21 mouse cellular contexts compared by ENCODE assay signal in the genomic region with DNA sequence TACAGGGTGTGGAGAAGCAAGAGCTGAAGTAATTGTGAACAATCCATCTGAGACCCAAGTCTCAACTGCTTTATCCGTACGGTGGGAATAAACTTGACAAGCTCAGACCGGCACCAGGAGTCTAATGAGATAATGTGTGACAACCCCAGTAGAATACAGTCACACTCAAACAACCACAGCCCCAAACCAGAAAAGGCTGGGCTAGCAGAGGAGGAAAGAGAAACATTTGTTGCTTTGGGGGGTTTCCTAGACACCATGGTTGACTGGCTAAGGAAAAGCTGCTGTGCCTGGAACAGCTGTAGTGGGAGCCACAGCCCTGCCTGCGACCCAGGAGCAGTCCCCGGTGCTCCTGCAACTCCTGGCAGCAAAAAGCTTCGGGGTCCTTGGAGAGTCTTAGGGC.
"Had no signal": no experiment of that assay in that cellular context is flagged by ENCODE, and none has a peak within 500 bp of the region (broad histone marks: within the 10 kb centered on the region; RNA-seq: fewer than 3 reads in every experiment).

No protein-coding gene starts in this region.

- DNase-seq: liver, embryonic 13.5 days; liver, postnatal 0 days; lung, adult 2 months; lung, postnatal 14 days; lung, postnatal 36 days; retina, postnatal 1 day; right cerebral cortex, adult 18-20 months; right cerebral cortex, postnatal 25 days; right cerebral cortex, postnatal 4 days; spleen, adult 18-20 months; thymus, adult 18-20 months; thymus, postnatal 14 days; thymus, postnatal 36 days had no signal

- H3K4me2 ChIP-seq: liver, embryonic 13.5 days; liver, embryonic 15.5 days; lung, embryonic 15.5 days; midbrain, embryonic 12.5 days; neural tube, embryonic 13.5 days had no signal

- H3K9ac ChIP-seq: liver, embryonic 13.5 days; liver, embryonic 15.5 days; liver, postnatal 0 days; lung, embryonic 15.5 days; midbrain, embryonic 12.5 days; neural tube, embryonic 13.5 days had no signal

- H3K9me3 ChIP-seq: liver, embryonic 13.5 days; liver, embryonic 15.5 days; lung, embryonic 15.5 days; megakaryocyte, embryonic 14.5 days; midbrain, embryonic 12.5 days; neural tube, embryonic 13.5 days had no signal

- H3K4me3 ChIP-seq: liver, embryonic 13.5 days; liver, embryonic 15.5 days; lung, embryonic 15.5 days; megakaryocyte, embryonic 14.5 days; midbrain, embryonic 12.5 days; neural tube, embryonic 13.5 days had no signal

- H3K27ac ChIP-seq: liver, embryonic 13.5 days; liver, embryonic 15.5 days; lung, embryonic 15.5 days; macrophage; midbrain, embryonic 12.5 days; neural tube, embryonic 13.5 days had no signal

- ATAC-seq: liver, postnatal 0 days; lung, postnatal 0 days; midbrain, embryonic 16.5 days had no signal

- H3K4me1 ChIP-seq: liver, embryonic 13.5 days; liver, embryonic 15.5 days; lung, embryonic 15.5 days; megakaryocyte, embryonic 14.5 days; midbrain, embryonic 12.5 days had no signal

- H3K27me3 ChIP-seq: liver, embryonic 13.5 days; liver, embryonic 15.5 days; lung, embryonic 15.5 days; megakaryocyte, embryonic 14.5 days; midbrain, embryonic 12.5 days had no signal

- H3K36me3 ChIP-seq: liver, embryonic 13.5 days; liver, embryonic 15.5 days; lung, embryonic 15.5 days; midbrain, embryonic 12.5 days; neural tube, embryonic 13.5 days had no signal
